Mouse (Mus musculus): ENCODE results near the gene Otogl.

- TF ChIP-seq CTCF (IDR thresholded peaks at IDR 0.05; ENCODE audit: borderline replicate concordance, insufficient read depth, low read length) (no peak), POLR2A (IDR thresholded peaks at IDR 0.05; ENCODE audit: low read depth, low read length) (no peak)
These were observed 98.0 kb downstream of the Otogl start for GRCm38 (mm10) chr10:107813814-107814483.
